Mouse (Mus musculus) liver, postnatal 0 days (tissue): ENCODE data around the gene Lcorl. TPM values are rescaled to one million over a fixed set of nuclear protein-coding genes. Genes with fewer than 3 reads are reported as not detected.

ENCODE experiments used
- ATAC-seq: fragments of 200-750 bp; cut with Nextera tagmentation; 2 replicates; pipeline ENCODE4 v1.8.0; 2017; ENCODE audit warnings: mild to moderate bottlenecking, moderate library complexity
- DNase-seq: peaks from one replicate; pipeline ENCODE4 v3.0.0-alpha.2; 2016
- H3K27ac ChIP-seq: fragments of 300-500 bp; sonication (generic); 2 replicates; pipeline ENCODE4 v1.5.1; 2014; ENCODE audit warnings: antibody characterized with exemption, moderate library complexity, mild to moderate bottlenecking, low read depth
- H3K27me3 ChIP-seq: fragments of 300-500 bp; sonication (generic); 2 replicates; pipeline ENCODE4 v1.6.1; 2014; ENCODE audit warnings: low read length, control low read depth, mixed read lengths; ENCODE audit not compliant: insufficient read depth
- H3K36me3 ChIP-seq: fragments of 300-500 bp; sonication (generic); replicated peaks from 2 replicates; pipeline ENCODE4 v1.6.1; 2014; ENCODE audit warnings: mild to moderate bottlenecking, control low read depth, low read length, moderate library complexity, mixed read lengths; ENCODE audit not compliant: insufficient read depth
- H3K4me1 ChIP-seq: fragments of 300-500 bp; sonication (generic); 2 replicates; pipeline ENCODE4 v1.6.1; 2014; ENCODE audit warnings: antibody characterized with exemption, mild to moderate bottlenecking, control low read depth; ENCODE audit not compliant: insufficient read depth
- H3K4me2 ChIP-seq: fragments of 300-500 bp; sonication (generic); 2 replicates; pipeline ENCODE4 v1.6.1; 2014; ENCODE audit warnings: low read depth, mild to moderate bottlenecking, low read length, moderate library complexity, mixed read lengths
- H3K4me3 ChIP-seq: fragments of 300-500 bp; sonication (generic); 2 replicates; pipeline ENCODE4 v1.5.1; 2014; ENCODE audit warnings: low read depth, low read length
- H3K9ac ChIP-seq: fragments of 300-500 bp; sonication (generic); replicated peaks from 2 replicates; pipeline ENCODE4 v1.6.1; 2014; ENCODE audit warnings: mild to moderate bottlenecking, moderate library complexity
- H3K9me3 ChIP-seq: fragments of 300-500 bp; sonication (generic); 2 replicates; pipeline ENCODE4 v1.6.1; 2016; ENCODE audit warnings: mild to moderate bottlenecking, control low read depth, low read length, mixed read lengths
- CTCF ChIP-seq: sonication (generic); IDR thresholded peaks from 2 replicates; pipeline ENCODE4 v1.5.1; 2016; ENCODE audit warnings: antibody characterized with exemption, low read depth
- EP300 ChIP-seq: IDR thresholded peaks from 2 replicates; pipeline ENCODE4 v1.6.1; 2016; ENCODE audit warnings: antibody characterized with exemption, low read depth, mild to moderate bottlenecking
- WGBS: fragments of 180-500 bp; shearing (Covaris S2); extraction: QIAGEN DNeasy Blood & Tissue Kit; methylation state at CpG from one replicate; pipeline ENCODE4 v1.1.7; 2014; ENCODE audit not compliant: insufficient replicate concordance; 5-methylcytosine and 5-hydroxymethylcytosine counted together
- polyA plus RNA-seq: library from polyadenylated mRNA; unstranded; fragments of >200 nt; fragmentation: Nextera tagmentation; extraction: Ambion mirVana; gene quantifications from 2 replicates; pipeline ENCODE4 v1.2.1, GENCODE M21; 2015

Gene Lcorl
- polyA plus RNA-seq, 1 experiment from 2014 or later = 8.5 TPM

GRCm38 (mm10) chr5:45875472-45875871 lies 18.1 kb upstream of the Lcorl start:
- Histone ChIP-seq H3K9me3 (no peaks in the 10 kb centered on the region), H3K27ac (no peak overlapping the region), H3K27me3 (no peaks in the 10 kb centered on the region), H3K4me2 (no peak overlapping the region), H3K9ac (no peak overlapping the region), H3K4me3 (no peak overlapping the region), H3K4me1 (no peaks in the 10 kb centered on the region), H3K36me3 (no peaks in the 10 kb centered on the region)
- TF ChIP-seq EP300 (no peak), CTCF (no peak)
- no peak for ATAC-seq
- no peak for DNase-seq
- 79% methylated on average over 4 of the region's 4 CpGs for WGBS

- Histone ChIP-seq H3K9ac (no peak overlapping the region), H3K4me1 (no peaks in the 10 kb centered on the region), H3K9me3 (no peaks in the 10 kb centered on the region), H3K36me3 (no peaks in the 10 kb centered on the region), H3K4me2 (no peak overlapping the region), H3K27me3 (no peaks in the 10 kb centered on the region), H3K4me3 (no peak overlapping the region), H3K27ac (no peak overlapping the region)
- no peak for ATAC-seq
- 76% methylated on average over 4 of the region's 4 CpGs for WGBS
- DNase-seq = no peak
- TF ChIP-seq EP300 = no peak
- no peak for TF ChIP-seq CTCF
Observed at GRCm38 (mm10) chr5:45874284-45875030, 17.0 kb upstream of the Lcorl start.

- Histone ChIP-seq H3K4me3 (peak overlapping the region; percentile 81), H3K4me1 (peaks cover 7% of the 10 kb centered on the region), H3K4me2 (peak overlapping the region; percentile 90), H3K9ac (no peak overlapping the region; the same call in 1 of the 2 replicates), H3K27ac (no peak overlapping the region), H3K27me3 (no peaks in the 10 kb centered on the region), H3K9me3 (no peaks in the 10 kb centered on the region), H3K36me3 (no peaks in the 10 kb centered on the region)
- DNase-seq = no peak
- no peak for ATAC-seq
- no peak for TF ChIP-seq CTCF
- TF ChIP-seq EP300 = no peak
- WGBS = 84% methylated on average over 2 of the region's 2 CpGs
Observed at GRCm38 (mm10) chr5:45858368-45858767, 953 bp upstream of the Lcorl start.

GRCm38 (mm10) chr5:45856876-45857253 lies 550 bp downstream of the Lcorl start:
- Histone ChIP-seq H3K4me2 (peak overlapping the region; percentile 90), H3K27ac (peak overlapping the region; percentile 96), H3K36me3 (no peaks in the 10 kb centered on the region), H3K9ac (peak overlapping the region; percentile 89), H3K4me3 (peak overlapping the region; percentile 81), H3K9me3 (no peaks in the 10 kb centered on the region), H3K27me3 (no peaks in the 10 kb centered on the region), H3K4me1 (peaks cover 7% of the 10 kb centered on the region)
- no peak for TF ChIP-seq CTCF
- 0% methylated on average over 28 of the region's 56 CpGs for WGBS
- DNase-seq (no peak), ATAC-seq (no peak; the same call in 1 of the 2 replicates)

GRCm38 (mm10) chr5:45856303-45856821 lies 1.1 kb downstream of the Lcorl start:
- peak; percentile 72 for DNase-seq
- TF ChIP-seq EP300 (no peak), CTCF (no peak)
- H3K9ac ChIP-seq = peak overlapping the region; percentile 89
- ATAC-seq = no peak
- H3K4me1 ChIP-seq = peaks cover 7% of the 10 kb centered on the region
- peak overlapping the region; percentile 81 for H3K4me3 ChIP-seq
- peak overlapping the region; percentile 90 for H3K4me2 ChIP-seq
- H3K27me3 ChIP-seq = no peaks in the 10 kb centered on the region
- H3K9me3 ChIP-seq = no peaks in the 10 kb centered on the region
- WGBS = 0% methylated on average over 23 of the region's 37 CpGs
- peak overlapping the region; percentile 96 for H3K27ac ChIP-seq
- H3K36me3 ChIP-seq = no peaks in the 10 kb centered on the region

GRCm38 (mm10) chr5:45855526-45856302 lies 1.7 kb downstream of the Lcorl start:
- ATAC-seq = no peak
- TF ChIP-seq EP300 (no peak), CTCF (peak; percentile 52)
- Histone ChIP-seq H3K9me3 (no peaks in the 10 kb centered on the region), H3K4me1 (peaks cover 7% of the 10 kb centered on the region), H3K9ac (peak overlapping the region; percentile 89), H3K4me2 (peak overlapping the region; percentile 90), H3K27me3 (no peaks in the 10 kb centered on the region), H3K4me3 (peak overlapping the region; percentile 81), H3K27ac (peak overlapping the region; percentile 96), H3K36me3 (no peaks in the 10 kb centered on the region)
- 17% methylated on average over 21 of the region's 21 CpGs for WGBS
- DNase-seq = peak; percentile 52
